Mouse (Mus musculus) bone marrow macrophage, adult 2 months (primary cell): ENCODE results near the gene Adcy4. TPM values are rescaled to one million over a fixed set of nuclear protein-coding genes. Genes with fewer than 3 reads are reported as not detected.

Experiments
- H3K27ac ChIP-seq: 2 replicates; pipeline ENCODE4 v1.5.1; 2012; ENCODE audit warnings: low read depth, low read length; ENCODE audit not compliant: insufficient read depth
- H3K4me1 ChIP-seq: 2 replicates; pipeline ENCODE4 v1.6.1; 2012; ENCODE audit warnings: low read length; ENCODE audit not compliant: control insufficient read depth, insufficient read depth
- H3K4me3 ChIP-seq: 2 replicates; pipeline ENCODE4 v1.5.1; 2012; ENCODE audit warnings: mild to moderate bottlenecking, low read length, moderate library complexity; ENCODE audit not compliant: insufficient read depth
- CTCF ChIP-seq: IDR thresholded peaks from 2 replicates; pipeline ENCODE4 v1.5.1; 2012; ENCODE audit warnings: low read depth, mild to moderate bottlenecking, low read length, moderate library complexity
- POLR2A ChIP-seq: IDR thresholded peaks from 2 replicates; pipeline ENCODE4 v1.6.1; 2012; ENCODE audit warnings: mild to moderate bottlenecking, low read depth, low read length, borderline replicate concordance
- polyA plus RNA-seq: library from polyadenylated mRNA; stranded (reverse); fragments of >200 nt; gene quantifications from 2 replicates; pipeline ENCODE4 v1.2.4, GENCODE M21; 2012; ENCODE audit not compliant: missing spikeins, insufficient read depth, insufficient read length

The Adcy4 gene
- polyA plus RNA-seq, 1 experiment: not detected

DNA sequence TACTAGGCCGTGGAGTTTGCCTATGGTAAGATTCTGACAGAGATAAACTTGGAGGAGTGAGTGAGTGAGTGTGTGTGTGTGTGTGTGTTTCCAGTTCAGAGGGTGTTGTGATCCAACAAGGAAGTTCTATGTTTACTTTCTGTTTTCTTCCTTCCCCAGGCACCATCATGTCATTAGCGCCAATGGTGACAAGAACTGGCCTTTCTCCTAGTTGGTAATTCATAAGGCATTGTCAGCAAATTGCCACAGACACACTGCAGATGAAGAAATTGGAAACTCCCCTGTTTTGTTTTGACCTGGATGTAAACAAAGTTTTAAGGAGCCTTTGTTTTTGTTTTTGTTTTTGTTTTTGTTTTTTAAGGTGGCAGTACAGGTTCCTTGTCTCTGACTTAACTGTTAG is 9.6 kb upstream of the Adcy4 start:
- no peak overlapping the region for H3K4me3 ChIP-seq
- H3K27ac ChIP-seq: peak overlapping the region; percentile 31; the same call in 1 of the 2 replicates
- TF ChIP-seq POLR2A (no peak), CTCF (no peak)
- H3K4me1 ChIP-seq: peaks cover 26% of the 10 kb centered on the region

GRCm38 (mm10) chr14:55788256-55789050 is 4.6 kb upstream of the Adcy4 start, which contains the start of gene Ripk3:
Gene Ripk3, minus strand, starts transcription at chr14:55788865.
- peaks cover 12% of the 10 kb centered on the region for H3K4me1 ChIP-seq
- no peak for TF ChIP-seq POLR2A
- TF ChIP-seq CTCF: no peak
- peak within 1 kb of the TSS; percentile 66 for H3K4me3 ChIP-seq
- no peak within 1 kb of the TSS for H3K27ac ChIP-seq

DNA sequence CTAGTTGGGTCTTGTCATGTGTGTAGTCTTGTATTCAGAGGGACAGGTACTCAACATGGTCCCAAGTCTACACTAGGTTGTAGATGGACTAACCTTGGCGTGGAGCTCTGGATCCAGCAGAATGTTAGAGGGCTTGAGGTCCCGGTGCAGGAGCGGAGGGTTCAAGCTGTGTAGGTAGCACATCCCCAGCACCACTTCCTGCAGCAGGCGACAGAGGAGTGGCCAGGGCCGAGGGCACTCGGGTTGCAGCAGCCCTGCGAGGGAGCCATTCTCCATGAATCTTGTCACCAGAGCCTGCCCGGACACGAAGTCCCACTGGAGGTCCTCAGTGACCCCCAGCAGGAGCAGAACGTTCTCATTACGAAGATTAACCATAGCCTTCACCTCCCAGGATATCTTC is 3.8 kb upstream of the Adcy4 start:
- H3K4me3 ChIP-seq: peak overlapping the region; percentile 66
- TF ChIP-seq CTCF (no peak), POLR2A (no peak)
- peaks cover 7% of the 10 kb centered on the region; the same call in 1 of the 2 replicates for H3K4me1 ChIP-seq
- H3K27ac ChIP-seq: no peak overlapping the region

GRCm38 (mm10) chr14:55785195-55785594 is 1.3 kb upstream of the Adcy4 start:
- TF ChIP-seq CTCF: no peak
- no peak for TF ChIP-seq POLR2A

DNA sequence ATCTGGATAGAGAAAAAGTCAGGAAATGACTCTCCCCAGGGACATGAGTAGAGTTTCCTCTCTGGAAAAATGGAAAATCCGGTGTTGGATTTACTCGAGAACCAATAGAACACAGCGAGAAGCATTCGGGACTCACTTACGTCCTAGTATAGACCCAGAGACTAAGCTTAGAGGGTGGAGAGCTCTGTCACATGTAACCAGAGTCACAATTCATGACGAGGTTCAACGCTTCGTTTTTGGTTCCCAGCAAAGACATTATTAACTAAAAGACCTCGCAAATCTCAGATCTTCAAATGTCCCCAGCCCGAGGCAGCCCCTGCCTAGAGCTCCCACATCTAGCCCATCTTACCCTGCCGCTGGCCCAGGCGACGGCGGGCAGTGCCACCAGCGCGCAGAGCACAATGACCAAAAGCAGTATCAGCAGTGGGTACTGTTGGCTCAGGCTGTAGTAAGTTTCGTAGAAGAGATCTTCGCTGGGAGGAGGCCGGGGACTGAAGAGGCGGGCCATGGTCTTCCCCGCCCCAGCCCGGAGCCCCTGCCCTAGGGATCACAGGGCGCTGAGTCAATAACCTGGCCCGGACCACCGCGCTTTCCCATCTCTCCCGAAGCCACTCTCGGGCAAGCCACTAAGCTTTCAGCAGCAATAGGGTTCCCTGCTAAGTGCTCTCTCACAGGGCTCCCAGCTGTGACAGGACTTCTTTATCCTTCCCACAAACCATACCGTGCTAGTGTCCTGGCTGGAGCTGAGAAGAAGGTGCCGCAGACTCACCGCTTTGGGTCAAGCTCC is 531 bp downstream of the Adcy4 start:
- TF ChIP-seq POLR2A (no peak), CTCF (no peak)
- Histone ChIP-seq H3K4me3 (no peak overlapping the region), H3K4me1 (0 out of 2 replicates have a peak, but pooled peaks cover 5% of the 10 kb centered on the region), H3K27ac (no peak overlapping the region)

More at GRCm38 (mm10) chr14:55785195-55785594, 1.3 kb upstream of the Adcy4 start:
- H3K4me1 ChIP-seq: peaks cover 7% of the 10 kb centered on the region; the same call in 1 of the 2 replicates
- no peak overlapping the region for H3K4me3 ChIP-seq
- H3K27ac ChIP-seq: no peak overlapping the region

DNA sequence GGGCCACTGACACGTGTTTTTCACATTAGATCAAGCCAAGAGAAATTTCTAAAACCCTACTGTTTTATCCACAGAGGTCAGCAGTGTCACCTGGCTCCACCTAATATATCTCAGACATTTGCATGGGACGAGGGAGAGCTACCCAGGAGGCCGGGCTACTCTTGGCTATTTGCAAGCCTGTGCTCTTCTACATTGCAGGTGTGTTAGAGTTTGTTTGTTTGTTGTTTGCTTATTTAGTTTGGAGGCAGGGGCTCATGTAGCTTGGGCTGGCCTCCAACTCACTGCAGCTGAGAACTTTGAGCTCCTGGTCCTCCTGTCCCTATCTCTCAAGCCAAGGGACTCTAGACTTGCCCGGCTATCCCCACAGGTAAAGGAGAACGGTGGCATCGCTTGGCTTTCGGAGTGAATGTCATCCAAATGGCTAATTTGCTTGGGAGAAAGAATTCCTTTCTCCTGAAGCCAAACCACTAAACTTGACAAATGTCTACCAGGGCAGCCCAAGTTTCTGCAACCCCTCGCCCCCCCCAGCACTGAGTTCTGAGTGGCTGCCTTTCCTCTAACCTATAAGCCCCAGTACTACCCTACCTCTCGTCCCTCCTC is 1.4 kb downstream of the Adcy4 start:
- H3K27ac ChIP-seq: no peak overlapping the region

DNA sequence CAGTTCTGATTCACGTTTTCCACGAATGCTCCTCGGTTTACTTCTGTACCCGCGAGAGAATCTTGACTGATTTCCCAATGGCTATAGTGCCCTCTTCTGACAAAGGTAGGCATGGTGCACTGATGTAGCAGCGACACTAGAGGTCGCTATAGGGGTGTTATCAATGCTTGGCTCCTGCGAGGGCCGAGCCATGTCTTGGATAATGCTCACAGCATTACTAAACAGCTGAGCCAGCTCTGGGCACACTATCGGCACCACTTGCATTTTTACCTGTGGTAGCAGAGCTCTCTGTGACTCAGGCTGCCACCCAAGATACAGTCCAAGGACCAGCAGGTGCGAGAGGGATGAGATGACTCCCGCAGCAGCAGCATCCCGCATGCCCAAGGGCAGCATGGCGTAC is 2.6 kb downstream of the Adcy4 start:
- TF ChIP-seq CTCF (peak; percentile 96), POLR2A (no peak)
- Histone ChIP-seq H3K4me3 (no peak overlapping the region), H3K27ac (no peak overlapping the region), H3K4me1 (peaks cover 5% of the 10 kb centered on the region)

More for the DNA sequence above, 1.4 kb downstream of the Adcy4 start:
- TF ChIP-seq CTCF: no peak
- no peak for TF ChIP-seq POLR2A
- Histone ChIP-seq H3K4me3 (no peak overlapping the region), H3K4me1 (peaks cover 5% of the 10 kb centered on the region)

DNA sequence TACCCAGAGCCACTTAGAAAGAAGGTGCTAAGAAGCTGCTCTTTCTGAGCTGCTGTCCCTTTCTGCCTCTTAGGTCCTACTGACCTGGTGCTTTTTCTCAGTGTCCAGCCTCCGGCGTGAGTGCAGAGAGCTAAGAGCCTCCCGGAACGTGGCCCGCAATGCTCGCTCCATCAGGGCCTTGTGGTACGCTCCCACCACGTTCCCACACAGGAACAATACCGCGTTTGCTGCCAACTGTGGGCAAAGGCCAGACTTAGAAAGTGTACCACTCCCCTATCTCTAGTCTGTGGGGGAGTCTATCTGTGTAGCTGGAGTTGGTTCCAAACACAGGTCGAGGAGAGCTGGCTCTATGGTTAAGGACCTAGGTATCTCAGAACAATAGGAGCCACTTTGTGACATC is 3.2 kb downstream of the Adcy4 start:
- Histone ChIP-seq H3K27ac (no peak overlapping the region), H3K4me3 (no peak overlapping the region), H3K4me1 (peaks cover 5% of the 10 kb centered on the region)
- TF ChIP-seq CTCF (no peak), POLR2A (no peak)

DNA sequence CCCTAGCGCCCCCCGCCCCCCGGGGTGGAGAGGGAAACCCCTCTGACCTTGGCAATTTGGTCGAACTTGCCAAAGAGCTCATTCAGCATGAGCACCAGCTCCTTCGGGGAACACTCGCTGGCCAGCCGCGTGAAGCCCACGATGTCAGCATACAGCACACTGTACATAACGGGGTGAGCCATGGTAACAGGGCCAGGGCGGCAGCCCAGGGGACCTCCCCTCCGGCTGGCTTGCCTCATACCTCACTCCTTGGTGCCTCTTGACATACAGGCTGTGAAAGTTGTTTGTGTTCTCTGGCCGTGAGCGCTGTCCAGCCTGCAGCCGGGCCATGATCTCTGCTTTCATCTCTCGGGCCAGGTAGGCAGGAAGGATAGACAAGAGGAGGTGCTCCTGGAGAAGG is 4.2 kb downstream of the Adcy4 start:
- no peak overlapping the region for H3K4me3 ChIP-seq
- peaks cover 5% of the 10 kb centered on the region for H3K4me1 ChIP-seq
- no peak overlapping the region for H3K27ac ChIP-seq
- TF ChIP-seq POLR2A (no peak), CTCF (no peak)

GRCm38 (mm10) chr14:55778686-55779085 is 5.2 kb downstream of the Adcy4 start:
- peaks cover 5% of the 10 kb centered on the region for H3K4me1 ChIP-seq
- TF ChIP-seq POLR2A (no peak), CTCF (no peak)
- no peak overlapping the region for H3K27ac ChIP-seq
- no peak overlapping the region for H3K4me3 ChIP-seq
